Mouse (Mus musculus) testis, postnatal 14 days (tissue): Measurements from ENCODE around the gene Etfrf1.

Experiments
- DNase-seq: peaks from one replicate; pipeline ENCODE4 v3.0.0; 2021; ENCODE audit warnings: low spot score

The Etfrf1 gene

DNA sequence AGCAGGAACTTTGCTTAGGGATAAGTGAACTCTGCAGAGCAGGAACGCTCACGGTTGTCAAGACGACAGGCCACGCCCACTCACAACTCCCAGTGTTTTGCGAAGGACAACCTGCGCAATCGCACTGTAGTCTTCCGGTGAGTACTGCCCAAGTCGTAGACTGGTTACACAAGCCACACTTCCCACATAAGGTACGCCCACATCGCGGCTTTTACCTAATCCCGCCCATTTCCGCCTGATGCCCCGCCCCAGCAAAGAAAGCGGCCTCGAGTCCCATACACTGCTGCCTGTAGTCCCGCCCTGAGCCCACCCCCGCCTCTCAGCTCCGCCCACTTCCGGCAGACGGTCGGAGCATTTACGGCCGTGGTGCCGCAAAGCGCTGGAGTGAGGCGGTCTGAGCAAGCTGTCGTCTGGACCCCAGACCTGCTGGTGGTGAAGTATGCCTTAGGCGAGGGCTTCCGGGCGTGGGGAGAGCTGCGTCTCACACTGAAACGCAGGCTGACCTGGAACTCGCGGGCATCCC is at the start of gene Etfrf1, which contains the start of gene Casc1:
Gene Etfrf1 (plus strand): TSS at position 319 of the 523 bp plus-strand sequence.
Gene Casc1 (minus strand): TSS at position 190 of the 523 bp plus-strand sequence.
- DNase-seq, result peak; percentile 99

DNA sequence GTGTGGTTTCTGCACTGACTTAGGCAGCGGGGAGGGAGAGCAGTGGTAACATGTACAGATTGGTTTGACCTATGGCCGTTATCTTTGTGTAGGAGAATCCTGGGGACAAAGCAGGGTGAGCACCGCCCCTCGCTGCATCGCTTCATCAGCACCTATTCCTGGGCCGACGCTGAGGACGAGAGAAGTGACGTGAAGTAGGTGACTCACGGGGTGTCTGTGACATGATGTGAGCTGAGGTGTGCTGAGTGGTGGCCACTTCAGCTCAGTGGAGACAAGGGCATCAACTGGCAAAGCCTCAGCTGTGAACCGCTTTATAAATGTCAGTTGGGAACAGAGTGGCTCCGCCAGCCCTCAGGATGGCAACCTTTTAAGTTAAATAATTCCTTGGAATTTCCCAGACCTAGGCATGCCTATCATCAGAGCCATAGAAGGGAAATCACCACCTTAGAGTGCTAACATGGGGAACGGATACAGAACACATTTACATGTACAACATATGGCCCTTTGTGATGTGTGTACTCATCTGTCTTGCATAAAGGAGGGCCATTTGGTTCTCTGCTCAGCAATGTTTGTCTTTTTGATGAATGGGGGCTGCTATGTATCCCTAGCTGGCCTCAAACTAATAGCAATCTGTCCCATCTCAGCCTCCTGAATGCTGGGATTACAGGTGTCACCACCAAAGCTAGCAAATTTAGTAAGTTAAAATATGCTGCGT is 38.9 kb upstream of the Etfrf1 start:
- no peak for DNase-seq

DNA sequence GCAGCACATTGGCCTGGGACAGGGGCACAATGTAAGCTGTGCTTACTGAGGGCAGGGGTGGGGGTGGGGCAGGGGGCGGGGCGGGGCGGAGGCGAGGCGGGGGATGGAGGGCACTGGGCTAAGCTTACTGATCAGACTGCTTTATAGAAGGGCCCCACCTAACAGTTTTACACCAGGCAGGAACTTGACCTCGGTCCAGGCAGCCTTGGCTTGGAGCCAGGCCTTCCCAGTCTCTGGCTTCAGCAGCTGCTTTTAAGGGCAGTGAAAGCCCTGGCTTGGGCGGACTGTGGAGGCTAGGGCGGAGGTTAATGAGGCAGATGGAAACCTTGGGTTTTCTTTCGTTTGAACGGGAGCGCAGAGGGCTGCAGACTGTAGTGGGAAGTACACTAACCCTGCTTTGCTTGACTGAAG is 37.1 kb upstream of the Etfrf1 start:
- DNase-seq, result peak; percentile 67

DNA sequence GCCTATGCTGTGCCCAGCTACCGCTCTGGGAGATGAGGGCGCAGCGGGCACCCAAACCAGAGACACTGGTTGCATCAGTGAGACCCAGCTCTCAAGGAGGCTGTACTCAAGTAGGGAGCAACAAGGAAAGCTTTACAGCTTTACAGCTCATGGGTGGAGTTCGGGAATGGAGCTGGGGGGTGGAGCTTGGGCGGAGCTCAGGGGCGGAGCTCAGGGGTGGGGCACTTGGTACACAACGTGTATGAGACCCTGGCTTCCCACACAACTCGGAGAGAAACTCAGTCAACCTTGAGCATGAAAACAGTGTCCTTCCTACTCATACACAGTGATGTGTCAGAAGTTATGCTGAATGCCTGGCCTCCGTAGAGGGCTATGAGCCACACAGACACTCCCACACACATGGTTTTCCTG is 35.4 kb upstream of the Etfrf1 start:
- DNase-seq, result no peak

DNA sequence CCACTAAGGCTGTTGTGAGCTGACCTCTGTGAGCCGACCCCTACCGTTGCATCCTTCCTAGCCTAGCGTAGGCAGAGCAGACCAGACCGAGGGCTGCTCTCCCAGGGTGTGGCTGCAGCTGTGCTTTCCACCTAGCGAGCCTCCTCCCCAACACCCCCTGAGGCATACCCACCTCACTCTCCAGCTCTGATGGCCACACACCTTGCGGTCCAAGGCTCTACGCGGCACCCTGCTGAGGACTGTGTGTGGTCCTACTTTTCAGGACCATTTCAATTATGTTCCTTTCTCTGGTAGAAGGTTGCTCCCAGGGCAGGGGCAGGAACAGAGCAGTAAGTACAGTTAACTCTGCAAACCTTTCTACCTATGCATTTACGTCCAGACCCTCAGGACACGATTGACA is 34.5 kb upstream of the Etfrf1 start:
- no peak for DNase-seq

DNA sequence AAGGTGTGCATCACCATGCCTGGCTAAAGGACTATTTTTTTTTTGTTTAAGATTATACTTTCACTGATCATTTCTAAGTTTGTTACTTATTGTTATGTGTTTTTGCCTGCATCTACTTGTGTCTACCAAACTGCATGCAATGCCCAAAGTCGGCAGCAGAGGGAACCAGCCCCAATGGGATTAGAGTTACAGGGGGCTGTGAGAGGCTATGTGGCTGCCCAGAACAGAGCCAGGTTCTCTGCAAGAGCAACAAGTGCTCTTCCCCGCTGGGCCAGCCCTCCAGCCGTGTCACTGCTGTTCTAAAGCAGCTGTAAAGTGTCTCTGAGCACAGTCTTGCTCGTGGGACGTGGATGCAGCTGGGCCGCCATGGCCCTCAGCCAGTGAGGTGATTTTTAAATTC is 31.3 kb upstream of the Etfrf1 start:
- no peak for DNase-seq

DNA sequence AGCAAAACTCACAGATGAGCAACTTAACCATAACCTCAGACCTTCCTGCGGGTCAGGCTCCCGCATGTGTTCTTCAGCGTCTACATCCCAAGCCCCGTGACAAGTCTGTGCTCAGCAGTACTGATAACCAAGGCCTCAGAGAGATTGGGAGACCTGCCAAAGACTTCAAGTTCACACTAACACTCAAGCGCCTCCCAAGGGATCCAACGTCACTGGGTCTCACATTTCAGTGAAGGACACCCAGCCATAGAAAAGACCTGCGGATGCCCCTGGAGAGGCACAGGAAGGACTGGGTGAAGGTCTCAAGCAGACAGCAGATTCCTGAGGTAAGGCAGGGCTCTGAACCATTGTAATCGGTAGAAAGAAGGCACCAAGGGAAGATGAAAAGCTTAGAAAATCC is 28.9 kb upstream of the Etfrf1 start:
- DNase-seq, result peak; percentile 73

DNA sequence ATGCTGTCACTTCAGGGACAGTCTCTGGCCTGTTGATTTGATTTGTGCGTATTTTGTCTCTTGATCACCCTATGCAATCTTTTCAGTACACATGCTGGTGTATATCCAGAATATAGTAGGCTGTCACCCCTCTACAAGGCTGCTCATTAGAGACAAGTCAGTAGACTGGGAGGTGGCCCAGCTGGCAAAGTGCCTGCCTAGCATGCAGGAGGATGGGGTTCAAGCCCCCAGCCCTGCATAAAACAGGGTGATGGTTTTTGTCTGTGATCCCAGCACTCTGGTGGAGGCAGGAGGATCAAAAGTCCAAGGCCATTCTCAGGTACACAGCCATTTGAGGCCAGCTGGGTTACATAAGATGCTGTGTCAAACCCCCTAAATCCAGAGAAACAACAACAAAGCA is 24.8 kb upstream of the Etfrf1 start:
- no peak for DNase-seq

DNA sequence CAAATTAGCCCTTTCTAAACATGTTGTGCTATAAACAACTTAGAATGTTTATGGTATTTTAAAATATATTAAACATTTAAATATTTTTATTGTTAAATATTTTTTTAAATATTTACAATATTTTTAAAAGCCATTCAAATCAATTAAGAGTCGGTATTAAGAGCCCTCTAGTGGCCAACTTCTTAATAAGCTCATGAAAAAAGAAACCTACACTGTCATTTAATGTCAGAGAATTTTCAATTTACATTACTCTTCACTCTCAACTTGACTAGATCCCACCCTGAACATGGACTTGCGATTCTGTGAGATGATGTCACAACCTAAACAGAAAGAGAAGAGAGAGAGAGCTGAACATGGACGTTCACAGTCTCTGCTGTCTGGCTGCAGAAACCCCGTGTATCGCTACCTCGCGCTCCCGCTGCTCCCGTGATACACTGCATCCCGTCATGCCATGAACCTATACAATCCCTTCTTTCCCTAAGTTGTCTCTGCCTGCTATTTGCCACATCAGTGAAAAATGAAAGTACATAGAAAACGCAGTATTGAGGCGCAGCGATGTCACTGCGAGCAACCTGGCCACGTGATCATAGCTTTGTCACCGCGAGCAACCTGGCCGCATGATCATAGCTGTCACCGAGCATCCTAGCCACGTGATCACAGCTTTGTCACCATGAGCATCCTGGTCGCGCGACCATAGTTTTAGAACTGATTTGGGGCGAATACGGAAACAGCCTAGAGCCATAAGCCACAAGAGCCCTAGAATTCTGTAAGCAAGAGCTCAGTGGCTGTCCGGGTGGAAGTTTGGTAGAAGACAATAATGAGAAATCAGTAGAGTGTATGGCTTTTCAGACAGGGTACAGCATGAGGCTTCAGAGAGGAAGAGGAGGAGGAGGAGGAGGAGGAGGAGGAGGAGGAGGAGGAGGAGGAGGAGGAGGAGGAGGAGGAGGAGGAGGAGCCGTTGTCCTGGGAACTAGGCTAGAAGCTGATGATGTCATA is 23.5 kb upstream of the Etfrf1 start:
- DNase-seq, result no peak

DNA sequence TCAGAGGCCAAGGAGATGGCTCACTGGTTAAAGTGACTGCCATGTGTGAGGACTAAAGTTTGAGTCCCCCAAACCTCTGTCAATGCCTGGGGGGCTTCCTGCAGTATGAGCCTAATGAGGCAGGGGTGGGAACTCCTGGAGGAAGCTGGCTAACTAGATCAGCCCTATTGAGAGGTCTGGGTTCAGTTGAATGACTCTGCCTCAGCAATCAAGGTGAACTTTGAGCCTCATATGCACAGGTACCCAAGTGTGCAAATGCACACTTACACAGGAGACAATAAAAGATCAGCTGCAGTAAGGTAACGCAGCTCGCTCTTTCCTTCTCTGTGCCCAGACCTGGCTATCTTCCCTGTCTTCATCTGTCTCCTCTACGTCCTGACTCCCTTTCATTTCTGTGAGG is 17.9 kb upstream of the Etfrf1 start:
- DNase-seq, result no peak

DNA sequence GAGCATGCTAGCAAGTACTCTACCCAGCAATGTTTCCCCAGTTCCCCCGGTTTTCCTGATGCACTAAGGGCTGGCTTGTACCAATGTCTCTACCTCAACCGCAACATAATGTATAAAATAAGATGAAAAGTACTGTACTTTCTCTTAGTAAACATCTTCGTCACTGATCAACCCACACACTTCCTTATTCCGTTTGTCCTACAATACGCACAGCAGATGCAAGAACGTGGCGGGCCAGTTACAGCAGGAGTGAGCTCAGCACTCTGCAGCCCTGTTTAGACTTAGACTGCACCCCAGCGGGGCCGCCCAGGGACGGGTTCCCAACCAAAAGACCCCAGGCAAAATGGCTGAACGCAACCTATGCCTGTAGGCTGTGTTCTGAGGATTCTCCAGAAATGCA is 17.5 kb upstream of the Etfrf1 start:
- no peak for DNase-seq

DNA sequence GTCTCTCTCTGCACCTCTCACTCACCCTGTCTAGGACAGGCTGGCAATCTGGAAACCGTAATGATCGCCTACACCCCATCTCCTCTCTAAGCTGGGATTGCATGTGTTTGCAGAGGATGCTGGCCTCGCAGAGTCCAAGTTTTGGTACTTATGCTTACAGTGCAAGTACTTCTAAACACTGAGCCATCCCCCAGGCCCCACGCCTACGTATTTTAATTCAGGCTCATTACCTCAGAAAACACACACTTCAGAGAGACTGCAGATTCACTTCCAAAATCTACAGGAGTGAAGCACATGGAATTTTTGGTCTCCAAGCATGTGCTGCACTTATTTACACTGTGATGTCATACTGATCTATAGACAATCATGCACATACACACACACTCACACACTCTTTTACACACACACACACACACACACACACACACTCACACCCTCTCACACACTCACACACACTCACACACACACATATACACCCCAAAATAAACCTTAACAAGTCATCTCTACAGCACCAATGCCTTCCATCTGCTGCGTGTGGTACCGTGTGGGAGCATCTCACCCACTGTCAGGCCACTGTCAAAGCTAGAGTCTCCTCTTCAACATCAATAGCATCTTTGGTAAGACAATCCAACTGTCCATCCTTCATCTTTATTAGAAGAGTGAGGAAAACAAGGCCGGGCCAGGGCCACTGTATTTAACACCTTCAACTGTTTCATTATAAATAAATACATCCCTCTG is 12.8 kb upstream of the Etfrf1 start:
- no peak for DNase-seq

DNA sequence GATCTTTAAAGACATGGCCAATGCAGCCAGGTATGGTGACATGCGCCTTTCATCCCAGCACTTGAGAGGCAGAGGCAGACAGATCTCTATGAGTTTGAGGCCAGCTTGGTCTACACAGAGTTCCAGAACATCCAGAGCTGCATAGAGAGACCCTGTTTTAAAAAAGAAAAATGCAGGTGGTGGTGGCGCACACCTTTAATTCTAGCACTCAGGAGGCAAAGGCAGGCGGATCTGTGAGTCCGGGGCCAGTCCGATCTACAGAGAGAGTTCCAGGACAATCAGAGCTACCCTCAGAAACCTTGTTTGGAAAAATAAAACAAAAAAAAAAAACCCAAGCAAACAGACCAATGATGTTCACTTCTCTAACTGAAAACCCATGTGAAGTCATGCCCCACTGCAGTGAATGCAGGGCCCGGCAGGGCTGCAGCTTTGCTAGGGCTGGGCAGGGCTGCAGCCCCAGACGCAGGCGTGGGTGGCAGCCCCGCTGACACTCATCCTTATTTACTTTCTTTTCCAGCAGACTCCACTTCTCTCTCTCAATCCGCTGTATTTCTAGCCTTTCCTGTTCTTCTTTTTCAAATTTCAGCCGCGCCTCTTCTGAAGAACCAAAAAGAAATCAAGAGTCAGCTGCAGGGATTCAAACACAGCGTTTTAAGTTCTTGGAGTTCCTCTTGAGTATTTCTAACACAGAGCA is 8.4 kb upstream of the Etfrf1 start:
- DNase-seq, result no peak

DNA sequence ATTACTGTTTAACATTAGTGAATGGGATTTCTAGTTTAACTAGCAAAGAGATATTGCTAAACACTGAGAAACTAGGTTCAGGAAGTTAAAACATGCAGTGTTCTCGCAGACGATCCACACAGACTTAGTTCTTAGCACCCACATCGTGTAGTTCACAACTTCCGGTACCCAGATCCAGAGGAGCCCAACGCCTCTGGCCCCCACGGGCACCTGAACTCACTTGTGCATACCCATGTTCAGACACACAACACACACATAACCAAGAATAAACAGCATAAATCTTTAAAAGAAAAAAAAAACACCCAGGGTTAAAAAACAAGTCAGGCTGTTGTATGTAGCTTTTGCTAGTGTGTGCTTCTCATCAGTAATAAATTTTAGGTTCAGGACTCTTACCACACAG is 6.5 kb upstream of the Etfrf1 start:
- DNase-seq, result no peak

DNA sequence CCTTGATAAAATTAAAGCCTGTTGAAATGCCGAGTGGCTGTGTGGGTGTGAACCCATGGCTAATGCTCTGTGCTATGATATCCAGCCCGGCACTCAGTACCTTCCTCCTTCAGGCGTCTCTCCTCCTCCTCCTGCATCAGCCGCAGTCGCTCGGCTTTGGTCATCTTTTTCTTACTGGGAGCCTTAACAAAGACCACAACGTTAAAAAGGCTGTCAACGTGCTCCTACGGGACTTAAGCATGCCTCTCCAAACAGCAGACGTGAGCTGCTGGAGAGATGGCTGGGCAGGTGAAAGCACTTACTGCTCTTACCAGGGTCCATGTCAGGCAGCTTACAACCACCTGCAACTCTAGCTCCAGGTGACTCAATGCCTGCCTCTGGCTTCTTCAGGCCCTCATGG is 5.8 kb upstream of the Etfrf1 start:
- no peak for DNase-seq

DNA sequence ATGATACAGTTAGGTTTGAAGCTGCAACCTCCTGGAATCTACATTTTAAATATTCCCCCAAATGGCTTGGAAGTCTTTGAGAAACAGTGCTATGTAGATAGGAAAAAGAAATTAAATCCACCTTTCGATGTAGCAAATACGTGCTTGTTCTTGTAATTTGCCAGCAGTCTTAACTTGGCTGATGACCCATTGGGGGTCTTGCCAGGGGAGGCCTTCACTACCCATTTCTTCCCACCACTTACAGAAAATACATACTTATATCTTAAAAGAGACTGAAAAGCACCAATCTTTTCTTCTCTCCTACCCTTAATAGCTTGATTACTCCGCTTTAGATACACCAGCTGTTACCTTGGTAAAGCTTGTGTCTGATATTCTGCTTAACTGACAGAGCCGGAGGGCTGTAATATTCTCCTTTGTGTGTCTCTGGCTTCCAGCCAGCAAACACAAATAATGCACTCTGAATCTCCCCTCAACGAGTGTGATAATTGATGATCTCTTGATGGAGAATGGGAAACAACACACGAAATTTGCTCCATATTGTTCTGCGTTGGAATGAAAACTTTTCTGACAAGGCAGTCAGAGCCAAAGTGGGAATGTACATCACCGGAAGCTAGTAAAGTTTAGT is 766 bp upstream of the Etfrf1 start:
- DNase-seq, result no peak

DNA sequence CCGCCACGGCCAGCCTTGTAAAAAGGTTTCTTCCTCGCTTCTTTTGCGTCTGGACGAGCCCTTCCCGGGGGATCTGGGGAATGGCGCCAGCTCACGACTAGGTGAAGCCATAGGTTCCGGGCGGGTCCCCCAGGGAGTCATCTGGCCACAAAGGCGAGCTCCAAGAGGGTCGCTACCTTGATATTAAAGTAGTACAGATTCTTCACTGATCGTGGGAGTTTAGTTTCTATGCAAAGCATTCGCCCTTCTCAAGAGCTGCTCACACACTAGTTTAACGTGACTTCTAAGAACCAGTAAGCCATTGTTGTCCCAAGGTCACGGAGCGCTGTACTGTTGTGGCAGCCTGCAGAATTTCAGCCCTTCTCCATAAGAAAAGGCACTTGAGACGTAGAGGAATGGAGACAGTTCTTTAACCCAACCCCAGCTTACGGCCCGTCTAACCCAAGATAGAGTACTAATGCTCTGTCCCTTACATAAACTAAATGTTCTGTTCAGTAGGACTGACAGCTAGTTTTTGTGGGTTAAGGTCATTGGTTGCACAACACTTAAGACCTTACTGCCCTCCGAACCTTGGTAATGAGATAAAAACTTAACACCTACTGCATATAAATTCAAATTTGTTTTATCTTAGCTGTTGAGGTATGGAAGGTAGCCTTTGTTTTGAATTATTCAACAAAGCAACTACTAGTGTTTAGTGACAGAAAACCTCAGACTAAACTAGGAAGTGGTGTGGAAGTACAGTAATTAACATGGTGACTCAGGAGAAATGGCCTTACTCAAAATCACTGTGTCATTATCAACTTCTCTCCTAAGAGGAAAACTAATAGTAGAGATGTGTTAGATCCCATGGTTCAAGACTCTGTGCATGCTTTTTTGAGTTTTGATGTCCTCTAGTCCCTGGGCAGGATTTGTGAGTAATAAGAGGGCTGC is 707 bp downstream of the Etfrf1 start:
- DNase-seq, result no peak

DNA sequence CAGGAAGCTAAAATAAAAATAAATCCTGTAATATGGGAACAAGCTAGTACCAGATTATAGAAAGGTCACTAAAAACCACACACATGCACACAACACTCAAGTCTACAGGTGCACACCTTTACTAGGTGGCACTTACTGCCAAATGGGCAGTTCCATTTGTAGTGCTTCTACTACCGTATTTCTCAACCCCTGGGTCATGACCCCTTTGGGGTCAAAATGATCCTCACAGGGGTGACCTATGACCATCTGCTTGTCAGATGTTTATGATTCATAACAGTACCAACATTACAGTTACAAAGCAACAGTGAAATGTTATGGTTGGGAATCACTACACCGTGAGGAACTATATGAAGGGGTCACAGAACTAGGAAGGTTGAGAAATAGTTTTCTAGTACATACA is 3.0 kb downstream of the Etfrf1 start:
- no peak for DNase-seq

DNA sequence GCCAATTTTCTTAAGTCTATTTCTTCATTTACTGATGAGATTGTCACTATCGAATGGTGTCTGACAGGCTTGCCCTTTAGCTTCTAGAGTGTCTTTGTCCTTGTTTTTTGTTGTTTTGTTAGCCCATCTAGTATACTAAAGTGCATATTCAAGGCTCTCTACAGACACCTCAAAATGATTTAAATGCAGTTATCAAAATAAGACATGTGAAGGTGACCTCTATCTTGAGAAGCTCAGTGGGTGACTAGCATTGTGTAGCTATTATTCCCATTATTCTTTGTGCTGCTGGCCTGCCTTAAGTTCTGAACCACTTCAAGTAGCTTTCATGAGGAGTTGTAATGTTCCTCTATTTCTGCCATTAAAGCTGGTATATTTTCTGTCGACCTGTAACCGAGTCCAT is 4.9 kb downstream of the Etfrf1 start:
- no peak for DNase-seq

DNA sequence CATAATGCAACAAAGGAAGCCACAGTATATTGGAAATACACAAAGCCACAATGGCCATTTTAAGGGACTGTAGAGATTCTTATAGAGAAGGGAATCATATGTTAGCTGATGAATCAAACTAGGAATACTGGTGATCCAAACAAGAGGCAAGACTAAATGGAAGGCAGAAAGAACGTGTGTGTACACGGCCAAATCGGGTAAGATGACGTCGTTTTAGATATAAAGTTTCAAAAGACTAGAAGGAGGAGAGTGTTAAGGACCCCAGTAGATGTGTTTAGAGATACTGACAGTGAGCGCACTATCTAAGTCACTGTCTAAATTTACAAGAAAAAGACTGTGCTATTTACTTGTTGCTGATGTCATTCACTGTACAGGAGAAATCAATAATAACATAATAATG is 13.3 kb downstream of the Etfrf1 start:
- DNase-seq, result no peak
